Mouse (Mus musculus): ENCODE measurements at regions not wholly inside any gene's neighbourhood (a gene's known extent, or its start where the extent isn't known, plus 50 kb on each side); places are given as distances from the start of the nearest gene placed in this dataset.

DNA sequence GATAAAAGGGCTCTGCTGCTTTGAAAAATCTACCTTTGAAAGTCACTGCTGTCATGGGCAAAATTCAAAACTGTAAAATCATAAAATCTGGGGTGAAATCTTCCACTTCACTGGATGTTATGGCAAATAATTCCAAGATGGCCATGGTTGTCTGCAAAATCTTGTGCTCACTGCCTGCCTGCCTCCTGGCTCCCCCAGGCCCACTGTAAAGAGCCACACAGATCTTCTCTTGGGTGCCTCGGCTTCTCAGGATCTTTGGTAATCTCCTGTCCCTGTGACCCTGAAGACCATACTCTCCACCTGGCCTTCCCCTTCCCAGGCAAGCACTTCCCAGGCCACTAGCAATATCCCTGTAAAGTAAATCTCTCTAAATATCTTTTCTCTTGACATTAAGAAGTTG, 505.1 kb upstream of the Kdm8 start:
- no peak for ATAC-seq (ENCODE audit: low read depth)
- H3K27ac ChIP-seq, result no peak overlapping the region
- H3K4me1 ChIP-seq (replicated peaks), result no peaks in the 10 kb centered on the region
- no peak overlapping the region for H3K9ac ChIP-seq
- H3K36me3 ChIP-seq, result no peaks in the 10 kb centered on the region
- WGBS (ENCODE audit: insufficient replicate concordance), result 50% methylated on average over 1 of the region's 1 CpGs
- no peak for DNase-seq
- no peak overlapping the region for H3K4me2 ChIP-seq
- H3K27me3 ChIP-seq, result no peaks in the 10 kb centered on the region
- no peak overlapping the region for H3K4me3 ChIP-seq (replicated peaks)
- H3K9me3 ChIP-seq (replicated peaks), result no peaks in the 10 kb centered on the region

DNA sequence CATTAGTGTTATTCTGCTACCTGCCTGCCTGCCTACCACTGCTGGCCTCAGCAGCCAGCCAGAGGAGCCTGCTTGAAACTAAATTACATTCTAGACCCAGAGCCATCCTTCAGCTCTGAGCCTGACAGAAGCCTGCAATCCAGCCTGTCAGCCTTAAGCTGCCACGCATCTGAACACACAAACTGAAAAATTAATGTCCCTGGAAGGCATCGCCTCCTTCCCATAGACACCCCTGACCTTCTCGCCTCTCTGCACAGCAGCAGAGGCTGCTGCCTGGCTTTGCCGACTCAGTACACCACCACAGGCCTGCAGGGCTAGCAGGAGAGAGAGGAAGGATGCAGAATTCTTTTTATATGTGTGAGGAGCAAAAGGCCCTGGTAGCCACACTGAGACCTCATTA, 502.9 kb upstream of the Kdm8 start:
- H3K4me1 ChIP-seq (replicated peaks), result no peaks in the 10 kb centered on the region
- ATAC-seq (ENCODE audit: low read depth), result no peak
- H3K4me2 ChIP-seq, result no peak overlapping the region
- no peaks in the 10 kb centered on the region for H3K9me3 ChIP-seq (replicated peaks)
- H3K27ac ChIP-seq, result no peak overlapping the region
- H3K27me3 ChIP-seq, result no peaks in the 10 kb centered on the region
- DNase-seq, result no peak
- H3K9ac ChIP-seq, result no peak overlapping the region
- no peaks in the 10 kb centered on the region for H3K36me3 ChIP-seq
- WGBS (ENCODE audit: insufficient replicate concordance), result 61% methylated on average over 4 of the region's 4 CpGs
- H3K4me3 ChIP-seq (replicated peaks), result no peak overlapping the region

DNA sequence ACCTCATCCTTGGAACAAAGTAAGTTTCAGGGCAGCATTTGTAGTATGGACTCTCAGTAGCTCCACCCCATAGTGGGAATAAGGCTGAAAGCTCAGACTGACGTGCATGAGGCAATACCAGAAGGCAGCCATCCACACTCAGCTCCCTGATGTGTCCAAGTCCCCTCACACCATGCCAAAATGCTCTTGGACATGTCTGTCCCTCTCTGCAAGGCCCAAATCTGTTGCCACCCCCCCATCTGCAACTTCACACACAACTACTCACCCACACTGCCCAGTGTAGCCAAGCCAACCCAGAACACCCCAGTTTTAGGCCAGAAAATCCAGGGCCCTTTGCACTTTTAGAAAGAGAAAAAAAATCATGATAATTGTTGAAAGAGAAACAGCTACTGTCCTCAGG, 498.1 kb upstream of the Kdm8 start:
- no peaks in the 10 kb centered on the region for H3K4me1 ChIP-seq (replicated peaks)
- DNase-seq (no peak), ATAC-seq (ENCODE audit: low read depth) (no peak)
- 50% methylated on average over 1 of the region's 1 CpGs for WGBS (ENCODE audit: insufficient replicate concordance)
- H3K9me3 ChIP-seq (replicated peaks), result 0 out of 2 replicates have a peak, but pooled peaks cover 4% of the 10 kb centered on the region
- H3K27me3 ChIP-seq, result no peaks in the 10 kb centered on the region
- H3K27ac ChIP-seq, result no peak overlapping the region
- H3K4me2 ChIP-seq, result no peak overlapping the region
- H3K9ac ChIP-seq, result no peak overlapping the region
- H3K4me3 ChIP-seq (replicated peaks), result no peak overlapping the region
- H3K36me3 ChIP-seq, result no peaks in the 10 kb centered on the region

DNA sequence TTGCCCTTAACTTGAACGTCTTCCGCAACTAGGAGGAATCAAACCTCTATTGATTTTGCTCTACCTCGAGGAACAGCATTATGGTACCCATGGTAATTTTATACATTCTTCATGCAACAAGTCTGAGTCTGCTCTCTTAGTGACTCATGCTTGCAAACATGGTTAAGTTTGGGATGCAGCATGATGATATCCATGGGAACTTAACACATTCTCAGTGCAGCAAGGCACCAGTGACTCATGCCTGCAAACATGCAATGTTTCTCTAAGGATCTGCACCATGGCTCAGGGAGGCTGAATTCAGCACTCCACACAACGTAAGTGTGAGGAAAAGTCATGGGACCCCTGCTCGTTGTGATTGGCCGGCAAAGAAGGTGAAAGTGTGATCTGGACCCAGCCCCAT, 487.1 kb upstream of the Kdm8 start:
- H3K4me1 ChIP-seq (replicated peaks), result no peaks in the 10 kb centered on the region
- no peak overlapping the region for H3K27ac ChIP-seq

DNA sequence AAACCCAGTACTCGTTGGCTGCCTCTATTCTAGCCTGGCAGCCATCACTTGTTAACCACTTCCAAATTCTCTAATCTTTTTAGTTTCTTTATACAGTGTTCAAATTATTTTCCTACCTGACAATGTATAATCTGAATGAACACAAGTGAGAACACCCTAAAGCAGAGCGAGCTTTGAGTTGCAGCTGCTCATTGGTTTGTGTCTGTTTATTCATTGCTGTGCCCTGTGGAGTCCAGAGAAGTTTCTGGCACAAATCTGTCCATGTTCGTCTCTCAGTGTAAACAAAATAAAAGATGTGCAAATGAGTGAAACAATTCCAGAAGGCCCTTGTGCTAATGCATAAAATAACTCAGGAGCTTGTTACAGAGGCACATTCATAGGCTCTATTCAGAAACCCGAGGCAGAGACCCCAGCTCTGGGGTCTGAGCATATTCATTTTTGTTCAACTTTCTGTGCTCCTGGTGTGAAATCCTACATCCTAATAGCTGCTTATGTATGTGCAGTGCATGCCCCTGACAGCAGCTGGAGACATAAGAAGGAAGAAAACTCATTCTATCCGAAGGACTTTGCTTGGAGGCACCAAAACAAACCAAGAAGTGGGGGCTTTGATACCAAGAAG, 469.5 kb upstream of the Kdm8 start:
- Histone ChIP-seq H3K9ac (no peak overlapping the region), H3K27me3 (no peaks in the 10 kb centered on the region), H3K4me2 (no peak overlapping the region), H3K4me3 (replicated peaks) (no peak overlapping the region), H3K36me3 (no peaks in the 10 kb centered on the region), H3K9me3 (replicated peaks) (0 out of 2 replicates have a peak, but pooled peaks cover 4% of the 10 kb centered on the region), H3K27ac (no peak overlapping the region), H3K4me1 (replicated peaks) (no peaks in the 10 kb centered on the region)
- 40% methylated on average over 5 of the region's 5 CpGs for WGBS (ENCODE audit: insufficient replicate concordance)
- ATAC-seq (ENCODE audit: low read depth) (no peak), DNase-seq (no peak)

More for the DNA sequence above, 487.1 kb upstream of the Kdm8 start:
- H3K9me3 ChIP-seq (replicated peaks), result peaks cover 10% of the 10 kb centered on the region; the same call in 1 of the 2 replicates
- no peaks in the 10 kb centered on the region for H3K27me3 ChIP-seq
- ATAC-seq (ENCODE audit: low read depth), result no peak
- no peaks in the 10 kb centered on the region for H3K36me3 ChIP-seq
- no peak for DNase-seq
- no peak overlapping the region for H3K4me2 ChIP-seq
- H3K4me3 ChIP-seq (replicated peaks), result no peak overlapping the region
- H3K9ac ChIP-seq, result no peak overlapping the region
- WGBS (ENCODE audit: insufficient replicate concordance), result 61% methylated on average over 6 of the region's 6 CpGs

DNA sequence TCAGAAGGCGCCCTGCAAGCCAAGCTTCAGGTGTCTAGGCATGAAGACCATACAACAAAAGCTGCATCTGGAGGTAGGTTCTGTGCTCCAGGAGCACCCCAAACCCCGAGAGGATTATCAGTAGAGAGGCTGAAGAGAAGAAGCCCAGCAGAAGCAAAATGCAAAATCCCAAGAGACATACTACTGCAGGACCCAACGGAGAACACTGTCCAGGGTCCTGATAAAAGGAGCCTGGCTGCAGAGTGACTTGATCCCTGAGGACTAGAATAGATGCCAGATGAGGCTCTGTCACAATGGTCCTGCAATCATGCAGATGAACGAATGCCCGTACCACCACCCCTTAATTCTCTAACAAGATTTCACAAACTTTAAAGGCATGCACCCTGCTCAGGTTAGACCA, 455.0 kb upstream of the Kdm8 start:
- H3K27ac ChIP-seq, result no peak overlapping the region
- H3K9me3 ChIP-seq (replicated peaks), result peaks cover 12% of the 10 kb centered on the region
- H3K4me1 ChIP-seq (replicated peaks), result no peaks in the 10 kb centered on the region
- no peak overlapping the region for H3K9ac ChIP-seq
- H3K27me3 ChIP-seq, result no peaks in the 10 kb centered on the region
- 49% methylated on average over 5 of the region's 5 CpGs for WGBS (ENCODE audit: insufficient replicate concordance)
- no peak overlapping the region for H3K4me2 ChIP-seq
- no peaks in the 10 kb centered on the region for H3K36me3 ChIP-seq
- no peak for ATAC-seq (ENCODE audit: low read depth)
- no peak overlapping the region for H3K4me3 ChIP-seq (replicated peaks)
- no peak for DNase-seq

DNA sequence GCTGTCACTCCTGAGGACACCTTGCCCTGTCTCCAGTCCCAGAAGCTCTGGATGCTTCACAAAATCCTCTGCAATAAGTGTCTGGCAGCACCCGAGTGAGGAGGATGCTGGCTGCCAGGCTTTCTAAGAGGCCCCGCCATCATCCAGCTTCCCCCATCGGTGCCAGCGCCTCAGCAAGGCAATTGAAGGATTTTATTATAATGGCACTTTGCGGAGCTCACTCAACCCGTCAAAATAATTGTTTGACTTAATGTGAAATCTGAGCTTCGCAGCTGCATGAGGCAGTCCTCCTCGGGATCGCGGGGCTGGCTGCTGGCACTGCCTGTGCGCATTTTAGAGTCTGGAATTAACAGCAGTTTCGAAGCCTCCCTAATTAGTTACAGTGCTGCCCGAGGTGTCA, 453.8 kb upstream of the Kdm8 start:
- no peak for ATAC-seq (ENCODE audit: low read depth)
- Histone ChIP-seq H3K4me3 (replicated peaks) (no peak overlapping the region), H3K4me1 (replicated peaks) (no peaks in the 10 kb centered on the region), H3K4me2 (no peak overlapping the region), H3K9ac (no peak overlapping the region), H3K9me3 (replicated peaks) (peaks cover 13% of the 10 kb centered on the region), H3K27ac (no peak overlapping the region), H3K27me3 (no peaks in the 10 kb centered on the region), H3K36me3 (no peaks in the 10 kb centered on the region)
- DNase-seq, result no peak
- WGBS (ENCODE audit: insufficient replicate concordance), result 53% methylated on average over 13 of the region's 13 CpGs

DNA sequence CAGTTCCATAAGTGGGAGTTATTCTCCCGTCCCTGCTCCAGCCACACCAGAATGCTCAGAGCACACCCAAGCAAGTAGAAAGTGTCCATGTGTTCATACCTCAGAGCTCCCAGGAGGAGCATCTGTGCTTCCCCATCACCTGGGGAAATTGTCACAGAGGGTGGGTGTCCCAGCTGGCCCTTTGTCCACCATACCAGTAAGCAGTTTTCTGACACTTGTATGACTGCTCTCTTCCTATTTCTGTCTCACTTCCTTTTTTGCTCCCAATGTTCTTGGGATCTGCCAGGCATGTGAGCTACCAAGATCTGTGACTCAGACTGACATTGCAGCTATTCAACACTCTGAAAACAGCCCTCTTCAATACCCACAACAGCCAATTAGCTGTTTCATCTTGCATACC, 447.9 kb upstream of the Kdm8 start:
- no peak for ATAC-seq (ENCODE audit: low read depth)

DNA sequence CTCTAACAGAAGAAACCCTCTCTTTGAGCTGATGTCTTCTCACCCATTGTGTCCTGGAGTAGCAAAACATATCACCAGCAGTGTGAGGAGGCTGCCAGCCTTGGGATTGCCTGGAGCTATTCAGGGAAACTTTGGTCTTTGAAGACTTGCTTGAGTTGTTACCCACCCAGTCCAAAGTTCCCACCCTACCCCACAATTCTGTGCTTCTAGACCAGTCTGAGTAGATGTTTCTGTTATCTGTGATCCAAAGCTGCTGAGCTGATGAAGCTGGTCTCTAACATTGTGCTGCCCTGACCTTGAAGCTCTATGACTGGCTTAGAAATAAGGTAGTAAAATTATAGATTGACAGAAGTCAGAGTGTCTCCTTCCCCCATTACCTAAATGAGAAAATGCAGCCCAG, 443.8 kb upstream of the Kdm8 start:
- Histone ChIP-seq H3K36me3 (no peaks in the 10 kb centered on the region), H3K27me3 (no peaks in the 10 kb centered on the region), H3K4me1 (replicated peaks) (no peaks in the 10 kb centered on the region), H3K4me3 (replicated peaks) (no peak overlapping the region), H3K9me3 (replicated peaks) (peaks cover 12% of the 10 kb centered on the region), H3K27ac (no peak overlapping the region), H3K4me2 (no peak overlapping the region), H3K9ac (no peak overlapping the region)
- DNase-seq (no peak), ATAC-seq (ENCODE audit: low read depth) (no peak)

More for the DNA sequence above, 447.9 kb upstream of the Kdm8 start:
- 61% methylated on average over 1 of the region's 1 CpGs for WGBS (ENCODE audit: insufficient replicate concordance)
- DNase-seq, result no peak
- H3K36me3 ChIP-seq, result no peaks in the 10 kb centered on the region
- no peak overlapping the region for H3K27ac ChIP-seq
- peaks cover 15% of the 10 kb centered on the region for H3K9me3 ChIP-seq (replicated peaks)
- H3K9ac ChIP-seq, result no peak overlapping the region
- H3K4me1 ChIP-seq (replicated peaks), result no peaks in the 10 kb centered on the region
- no peak overlapping the region for H3K4me3 ChIP-seq (replicated peaks)
- no peak overlapping the region for H3K4me2 ChIP-seq
- H3K27me3 ChIP-seq, result no peaks in the 10 kb centered on the region

DNA sequence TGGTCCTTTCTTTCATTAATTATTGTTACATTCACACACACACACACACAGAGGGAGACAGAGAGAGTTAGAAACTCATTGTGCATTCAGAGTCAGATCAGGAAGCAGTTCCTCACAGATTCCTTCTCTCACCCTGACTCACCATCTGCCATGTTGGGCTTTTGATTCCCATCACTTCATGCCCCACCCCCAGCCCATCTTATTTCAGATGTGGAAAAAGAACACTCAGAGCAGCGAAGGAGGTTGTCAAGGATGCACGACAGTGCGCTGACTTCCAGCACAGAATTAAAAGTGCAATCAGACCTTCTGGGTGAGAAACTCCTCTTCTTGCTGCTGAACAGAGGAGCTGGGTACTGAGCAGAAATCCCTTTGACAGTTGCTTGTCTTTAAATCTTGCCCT, 438.8 kb upstream of the Kdm8 start:
- Histone ChIP-seq H3K27me3 (no peaks in the 10 kb centered on the region), H3K4me3 (replicated peaks) (no peak overlapping the region), H3K4me1 (replicated peaks) (no peaks in the 10 kb centered on the region), H3K9ac (no peak overlapping the region), H3K27ac (no peak overlapping the region), H3K36me3 (no peaks in the 10 kb centered on the region), H3K9me3 (replicated peaks) (no peaks in the 10 kb centered on the region), H3K4me2 (no peak overlapping the region)
- DNase-seq, result no peak
- WGBS (ENCODE audit: insufficient replicate concordance), result 75% methylated on average over 3 of the region's 3 CpGs
- ATAC-seq (ENCODE audit: low read depth), result no peak

DNA sequence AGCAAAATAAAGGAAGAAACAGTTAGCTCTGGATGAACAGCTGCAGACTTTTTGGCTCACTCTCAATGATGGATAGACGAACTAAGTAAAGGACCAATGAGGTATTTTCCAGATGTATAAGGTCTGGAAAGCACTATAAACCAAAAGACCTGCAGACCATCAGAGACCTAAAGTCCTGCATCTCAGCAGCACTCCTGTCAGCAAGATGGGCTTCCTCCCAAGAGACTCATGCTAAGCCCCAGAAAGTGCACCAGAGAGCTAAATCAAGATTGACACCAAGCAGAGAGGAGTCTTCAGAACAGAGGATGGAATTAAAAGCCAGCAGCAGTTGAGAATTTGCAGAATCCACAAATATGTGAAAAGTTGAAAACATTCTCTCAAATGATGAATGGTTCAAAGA, 425.2 kb upstream of the Kdm8 start:
- Histone ChIP-seq H3K36me3 (no peaks in the 10 kb centered on the region), H3K27me3 (no peaks in the 10 kb centered on the region), H3K9ac (no peak overlapping the region), H3K4me3 (replicated peaks) (no peak overlapping the region), H3K27ac (no peak overlapping the region), H3K9me3 (replicated peaks) (peaks cover 5% of the 10 kb centered on the region; the same call in 1 of the 2 replicates), H3K4me1 (replicated peaks) (no peaks in the 10 kb centered on the region), H3K4me2 (no peak overlapping the region)
- ATAC-seq (ENCODE audit: low read depth) (no peak), DNase-seq (no peak)
- WGBS (ENCODE audit: insufficient replicate concordance), result 59% methylated on average over 1 of the region's 1 CpGs

DNA sequence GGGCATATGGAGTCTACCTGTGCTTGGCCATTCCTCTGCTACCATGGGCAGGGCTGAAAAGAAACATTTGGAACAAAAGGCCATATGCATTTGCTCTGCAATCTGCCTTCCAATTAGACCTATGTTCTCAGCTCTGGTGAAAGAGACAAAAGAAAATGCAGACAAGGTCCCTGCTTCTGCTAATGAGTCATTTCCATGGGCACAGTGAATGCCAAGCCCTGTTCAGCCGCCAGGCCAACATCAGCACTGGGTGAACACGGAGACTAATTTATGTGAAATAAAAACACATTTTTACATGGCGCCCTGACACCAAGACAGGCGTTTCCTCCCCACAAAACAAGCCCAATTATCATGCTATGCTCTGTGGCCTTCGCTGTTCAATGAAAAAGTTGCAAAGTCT, 419.5 kb upstream of the Kdm8 start:
- ATAC-seq (ENCODE audit: low read depth), result no peak
- Histone ChIP-seq H3K4me1 (replicated peaks) (no peaks in the 10 kb centered on the region), H3K27me3 (no peaks in the 10 kb centered on the region), H3K9ac (no peak overlapping the region), H3K4me2 (no peak overlapping the region), H3K36me3 (no peaks in the 10 kb centered on the region), H3K27ac (no peak overlapping the region), H3K4me3 (replicated peaks) (no peak overlapping the region), H3K9me3 (replicated peaks) (peaks cover 15% of the 10 kb centered on the region)
- DNase-seq, result no peak
- WGBS (ENCODE audit: insufficient replicate concordance), result 44% methylated on average over 5 of the region's 5 CpGs

Data from liver, embryonic 13.5 days (tissue).